Mouse (Mus musculus): ENCODE data around the gene Gm5431.
"Not testable (repeated sequence)": the region's sequence is repeated elsewhere in the genome, so short reads cannot be mapped to it uniquely, and the experiment has no call there.

- TF ChIP-seq CTCF, EP300 (IDR thresholded peaks at IDR 0.05; ENCODE audit: low read depth): not testable (repeated sequence)
These were observed 26.6 kb downstream of the Gm5431 start for GRCm38 (mm10) chr11:48875343-48875837.
